Mouse (Mus musculus): ENCODE measurements around the gene Abhd16a. TPM values are rescaled to one million over a fixed set of nuclear protein-coding genes. Genes with fewer than 3 reads are reported as not detected.

Abhd16a gene
- polyA plus RNA-seq, 1 experiment from 2014 or later = 40.2 TPM

GRCm38 (mm10) chr17:35077285-35077684 is 11.8 kb upstream of the Abhd16a start:
- 37% methylated on average over 2 of the region's 2 CpGs for WGBS
- no peaks in the 10 kb centered on the region for H3K9me3 ChIP-seq (ENCODE audit: control insufficient read depth, low read length)
- H3K4me1 ChIP-seq (replicated peaks; ENCODE audit: control insufficient read depth, insufficient read depth, low read length) = 0 out of 2 replicates have a peak, but pooled peaks cover 7% of the 10 kb centered on the region
- ATAC-seq (ENCODE audit: low FRiP score) (no peak), DNase-seq (ENCODE audit: low spot score) (peak; percentile 22)
- H3K4me3 ChIP-seq (ENCODE audit: low read depth, low read length) = no peak overlapping the region; the same call in 1 of the 2 replicates
- H3K9ac ChIP-seq (ENCODE audit: low read depth, low read length) = peak overlapping the region; percentile 25
- no peaks in the 10 kb centered on the region for H3K27me3 ChIP-seq (ENCODE audit: control insufficient read depth, insufficient read depth, low read length)
- H3K36me3 ChIP-seq (ENCODE audit: control insufficient read depth, insufficient read depth, low read length) = no peaks in the 10 kb centered on the region
- H3K27ac ChIP-seq (ENCODE audit: low read depth, low read length) = no peak overlapping the region
- peak overlapping the region; percentile 26 for H3K4me2 ChIP-seq (replicated peaks; ENCODE audit: low read depth, low read length)

- Histone ChIP-seq H3K9ac (ENCODE audit: low read depth, low read length) (peak within 1 kb of the TSS; percentile 25), H3K9me3 (ENCODE audit: control insufficient read depth, low read length) (no peaks in the 10 kb centered on the region), H3K4me2 (replicated peaks; ENCODE audit: low read depth, low read length) (peak within 1 kb of the TSS; percentile 26), H3K36me3 (ENCODE audit: control insufficient read depth, insufficient read depth, low read length) (no peaks in the 10 kb centered on the region), H3K27ac (ENCODE audit: low read depth, low read length) (no peak within 1 kb of the TSS), H3K4me3 (ENCODE audit: low read depth, low read length) (no peak within 1 kb of the TSS; the same call in 1 of the 2 replicates), H3K27me3 (ENCODE audit: control insufficient read depth, insufficient read depth, low read length) (no peaks in the 10 kb centered on the region), H3K4me1 (replicated peaks; ENCODE audit: control insufficient read depth, insufficient read depth, low read length) (0 out of 2 replicates have a peak, but pooled peaks cover 7% of the 10 kb centered on the region)
- 9% methylated on average over 14 of the region's 14 CpGs for WGBS
- peak; percentile 33; the same call in 1 of the 2 replicates for ATAC-seq (ENCODE audit: low FRiP score)
- DNase-seq (ENCODE audit: low spot score) = peak; percentile 53
These were observed 11.3 kb upstream of the Abhd16a start, which contains the start of gene Ly6g6d for GRCm38 (mm10) chr17:35077786-35078233. Gene Ly6g6d (minus strand): TSS chr17:35078065.

GRCm38 (mm10) chr17:35079778-35080177 is 9.3 kb upstream of the Abhd16a start:
- ATAC-seq (ENCODE audit: low FRiP score) (no peak), DNase-seq (ENCODE audit: low spot score) (no peak)
- Histone ChIP-seq H3K27me3 (ENCODE audit: control insufficient read depth, insufficient read depth, low read length) (no peaks in the 10 kb centered on the region), H3K4me2 (replicated peaks; ENCODE audit: low read depth, low read length) (no peak overlapping the region), H3K9ac (ENCODE audit: low read depth, low read length) (0 out of 2 replicates have a peak overlapping the region, but pooled peaks have one; percentile 21), H3K36me3 (ENCODE audit: control insufficient read depth, insufficient read depth, low read length) (no peaks in the 10 kb centered on the region), H3K4me3 (ENCODE audit: low read depth, low read length) (no peak overlapping the region), H3K9me3 (ENCODE audit: control insufficient read depth, low read length) (no peaks in the 10 kb centered on the region), H3K27ac (ENCODE audit: low read depth, low read length) (no peak overlapping the region), H3K4me1 (replicated peaks; ENCODE audit: control insufficient read depth, insufficient read depth, low read length) (0 out of 2 replicates have a peak, but pooled peaks cover 7% of the 10 kb centered on the region)
- 74% methylated on average over 9 of the region's 9 CpGs for WGBS

- WGBS = 71% methylated on average over 6 of the region's 6 CpGs
- H3K36me3 ChIP-seq (ENCODE audit: control insufficient read depth, insufficient read depth, low read length) = no peaks in the 10 kb centered on the region
- no peak overlapping the region for H3K4me3 ChIP-seq (ENCODE audit: low read depth, low read length)
- DNase-seq (ENCODE audit: low spot score) (no peak), ATAC-seq (ENCODE audit: low FRiP score) (no peak)
- H3K27ac ChIP-seq (ENCODE audit: low read depth, low read length) = no peak overlapping the region
- 0 out of 2 replicates have a peak overlapping the region, but pooled peaks have one; percentile 21 for H3K9ac ChIP-seq (ENCODE audit: low read depth, low read length)
- 0 out of 2 replicates have a peak, but pooled peaks cover 7% of the 10 kb centered on the region for H3K4me1 ChIP-seq (replicated peaks; ENCODE audit: control insufficient read depth, insufficient read depth, low read length)
- H3K27me3 ChIP-seq (ENCODE audit: control insufficient read depth, insufficient read depth, low read length) = no peaks in the 10 kb centered on the region
- no peaks in the 10 kb centered on the region for H3K9me3 ChIP-seq (ENCODE audit: control insufficient read depth, low read length)
- no peak overlapping the region for H3K4me2 ChIP-seq (replicated peaks; ENCODE audit: low read depth, low read length)
These were observed 8.8 kb upstream of the Abhd16a start for GRCm38 (mm10) chr17:35080248-35080647.

GRCm38 (mm10) chr17:35080710-35081109 is 8.4 kb upstream of the Abhd16a start:
- Histone ChIP-seq H3K4me2 (replicated peaks; ENCODE audit: low read depth, low read length) (no peak overlapping the region), H3K4me1 (replicated peaks; ENCODE audit: control insufficient read depth, insufficient read depth, low read length) (0 out of 2 replicates have a peak, but pooled peaks cover 7% of the 10 kb centered on the region), H3K9me3 (ENCODE audit: control insufficient read depth, low read length) (no peaks in the 10 kb centered on the region), H3K27ac (ENCODE audit: low read depth, low read length) (no peak overlapping the region), H3K27me3 (ENCODE audit: control insufficient read depth, insufficient read depth, low read length) (no peaks in the 10 kb centered on the region), H3K4me3 (ENCODE audit: low read depth, low read length) (no peak overlapping the region), H3K36me3 (ENCODE audit: control insufficient read depth, insufficient read depth, low read length) (no peaks in the 10 kb centered on the region), H3K9ac (ENCODE audit: low read depth, low read length) (no peak overlapping the region)
- ATAC-seq (ENCODE audit: low FRiP score) = no peak
- 62% methylated on average over 4 of the region's 4 CpGs for WGBS
- no peak for DNase-seq (ENCODE audit: low spot score)

GRCm38 (mm10) chr17:35082841-35083576 is 6.1 kb upstream of the Abhd16a start:
- no peaks in the 10 kb centered on the region for H3K36me3 ChIP-seq (ENCODE audit: control insufficient read depth, insufficient read depth, low read length)
- no peak overlapping the region for H3K4me2 ChIP-seq (replicated peaks; ENCODE audit: low read depth, low read length)
- H3K9ac ChIP-seq (ENCODE audit: low read depth, low read length) = no peak overlapping the region
- H3K4me3 ChIP-seq (ENCODE audit: low read depth, low read length) = no peak overlapping the region
- DNase-seq (ENCODE audit: low spot score) = no peak
- H3K9me3 ChIP-seq (ENCODE audit: control insufficient read depth, low read length) = no peaks in the 10 kb centered on the region
- ATAC-seq (ENCODE audit: low FRiP score) = no peak
- 0 out of 2 replicates have a peak, but pooled peaks cover 2% of the 10 kb centered on the region for H3K4me1 ChIP-seq (replicated peaks; ENCODE audit: control insufficient read depth, insufficient read depth, low read length)
- H3K27ac ChIP-seq (ENCODE audit: low read depth, low read length) = no peak overlapping the region
- H3K27me3 ChIP-seq (ENCODE audit: control insufficient read depth, insufficient read depth, low read length) = no peaks in the 10 kb centered on the region
- WGBS = 86% methylated on average over 16 of the region's 16 CpGs

- WGBS = 86% methylated on average over 3 of the region's 3 CpGs
- H3K27me3 ChIP-seq (ENCODE audit: control insufficient read depth, insufficient read depth, low read length) = no peaks in the 10 kb centered on the region
- no peak for ATAC-seq (ENCODE audit: low FRiP score)
- no peaks in the 10 kb centered on the region for H3K9me3 ChIP-seq (ENCODE audit: control insufficient read depth, low read length)
- H3K36me3 ChIP-seq (ENCODE audit: control insufficient read depth, insufficient read depth, low read length) = no peaks in the 10 kb centered on the region
- no peak for DNase-seq (ENCODE audit: low spot score)
- no peaks in the 10 kb centered on the region for H3K4me1 ChIP-seq (replicated peaks; ENCODE audit: control insufficient read depth, insufficient read depth, low read length)
- H3K4me2 ChIP-seq (replicated peaks; ENCODE audit: low read depth, low read length) = no peak overlapping the region
- H3K9ac ChIP-seq (ENCODE audit: low read depth, low read length) = no peak overlapping the region
- H3K4me3 ChIP-seq (ENCODE audit: low read depth, low read length) = no peak overlapping the region
- no peak overlapping the region for H3K27ac ChIP-seq (ENCODE audit: low read depth, low read length)
These were observed 5.0 kb upstream of the Abhd16a start for GRCm38 (mm10) chr17:35083929-35084497.

GRCm38 (mm10) chr17:35085208-35085865 is 3.7 kb upstream of the Abhd16a start, which contains the start of gene Ly6g6f:
Gene Ly6g6f (minus strand): TSS chr17:35085610.
- Histone ChIP-seq H3K27me3 (ENCODE audit: control insufficient read depth, insufficient read depth, low read length) (no peaks in the 10 kb centered on the region), H3K4me1 (replicated peaks; ENCODE audit: control insufficient read depth, insufficient read depth, low read length) (peaks cover 4% of the 10 kb centered on the region; the same call in 1 of the 2 replicates), H3K4me2 (replicated peaks; ENCODE audit: low read depth, low read length) (no peak within 1 kb of the TSS), H3K9ac (ENCODE audit: low read depth, low read length) (no peak within 1 kb of the TSS), H3K36me3 (ENCODE audit: control insufficient read depth, insufficient read depth, low read length) (no peaks in the 10 kb centered on the region), H3K9me3 (ENCODE audit: control insufficient read depth, low read length) (no peaks in the 10 kb centered on the region), H3K4me3 (ENCODE audit: low read depth, low read length) (no peak within 1 kb of the TSS), H3K27ac (ENCODE audit: low read depth, low read length) (no peak within 1 kb of the TSS)
- ATAC-seq (ENCODE audit: low FRiP score) (no peak), DNase-seq (ENCODE audit: low spot score) (no peak)
- 83% methylated on average over 7 of the region's 7 CpGs for WGBS

Measured in hindbrain, embryonic 11.5 days (tissue).